Mouse (Mus musculus): ENCODE data around the gene Gm3376. TPM values are rescaled to one million over a fixed set of nuclear protein-coding genes. Genes with fewer than 3 reads are reported as not detected.
"Not testable (repeated sequence)": the region's sequence is repeated elsewhere in the genome, so short reads cannot be mapped to it uniquely, and the experiment has no call there.

Gene Gm3376
- polyA plus RNA-seq (2015; fragmentation: Nextera tagmentation; extraction: Ambion mirVana), result not detected in 2 replicates

GRCm38 (mm10) chrY:3771373-3771772 is at the start of gene Gm3376:
Gm3376 (plus strand) TSS chrY:3771673.
- H3K9ac ChIP-seq; H3K27ac ChIP-seq; H3K36me3 ChIP-seq; H3K4me3 ChIP-seq; ATAC-seq (ENCODE audit: low FRiP score); H3K4me2 ChIP-seq; H3K4me1 ChIP-seq (replicated peaks); H3K27me3 ChIP-seq; H3K9me3 ChIP-seq: not testable (repeated sequence)
- WGBS, result no CpG with 5 or more reads among the region's 9 CpGs
